Mouse (Mus musculus) Patski (cell line): Measurements from ENCODE around the gene Dnah6. TPM values are rescaled to one million over a fixed set of nuclear protein-coding genes. Genes with fewer than 3 reads are reported as not detected.

Experiments used
- ATAC-seq: fragments of 100-300 bp; one replicate; pipeline ENCODE4 v1.8.0; 2021
- CTCF ChIA-PET: fragments of 350-600 bp; sonication (Branson Sonifier 250); formaldehyde crosslinking; loops from one replicate; lab custom pipeline; 2022; ENCODE audit warnings: inconsistent platforms; lab: Charles Lee
- POLR2A ChIA-PET: fragments of 350-600 bp; sonication (Branson Sonifier 250); formaldehyde crosslinking; loops from one replicate; lab custom pipeline; 2022; ENCODE audit warnings: antibody characterized with exemption, inconsistent platforms; lab: Charles Lee
- DNase-seq: peaks from one replicate; pipeline ENCODE4 v3.0.0-alpha.2; 2011; ENCODE audit warnings: low read depth, low spot score
- H3K27me3 ChIP-seq: fragments of 371-371 bp; one replicate; pipeline ENCODE4 v1.5.1; 2021
- CTCF ChIP-seq: fragments of 100-300 bp; IDR thresholded peaks from one replicate; pipeline ENCODE4 v1.5.1; 2021
- in situ Hi-C: fragments of 300-500 bp; cut with MboI; formaldehyde crosslinking; loops from 3 replicates; pipeline ENCODE4 v1.11.1; 2018; ENCODE audit warnings: low pct_unique_long_range_greater_than_20kb, mixed read lengths
- polyA plus RNA-seq: library from polyadenylated mRNA; unstranded; gene quantifications from one replicate; pipeline ENCODE4 v1.2.3, GENCODE M21; 2021

Gene Dnah6
- polyA plus RNA-seq, 1 experiment from 2014 or later, result 0.01 TPM

DNA sequence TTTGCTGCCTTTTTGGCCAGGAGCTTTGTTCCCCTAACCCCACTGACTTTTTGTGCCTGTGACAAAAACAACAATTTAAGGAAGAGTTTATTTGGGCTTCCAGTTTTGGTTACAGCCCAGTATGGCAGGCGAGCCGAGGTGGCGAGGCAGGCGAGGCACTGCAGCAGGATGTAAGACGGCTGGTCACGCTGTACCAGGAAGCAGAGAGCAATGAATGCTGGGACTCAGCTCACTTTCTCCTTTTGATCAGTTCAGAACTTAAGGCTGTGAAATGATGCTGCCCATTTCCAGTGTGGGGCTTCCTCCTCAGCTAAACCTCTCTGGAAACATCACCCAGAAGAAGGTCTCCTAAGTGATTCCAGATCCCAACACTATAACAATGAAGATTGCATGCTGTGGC lies 239.6 kb downstream of the Dnah6 start:
- H3K27me3 ChIP-seq, result no peaks in the 10 kb centered on the region
- POLR2A ChIA-PET, result no interaction called here
- CTCF ChIA-PET, result interaction anchor here (1.1 to 2.3 kb wide), 2 partner anchors 44 to 134 kb away, joined by 3 to 5 read pairs; no protein-coding TSS in a partner anchor
- no peak for TF ChIP-seq CTCF
- in situ Hi-C loops, result no loop called here
- ATAC-seq (no peak), DNase-seq (no peak)

DNA sequence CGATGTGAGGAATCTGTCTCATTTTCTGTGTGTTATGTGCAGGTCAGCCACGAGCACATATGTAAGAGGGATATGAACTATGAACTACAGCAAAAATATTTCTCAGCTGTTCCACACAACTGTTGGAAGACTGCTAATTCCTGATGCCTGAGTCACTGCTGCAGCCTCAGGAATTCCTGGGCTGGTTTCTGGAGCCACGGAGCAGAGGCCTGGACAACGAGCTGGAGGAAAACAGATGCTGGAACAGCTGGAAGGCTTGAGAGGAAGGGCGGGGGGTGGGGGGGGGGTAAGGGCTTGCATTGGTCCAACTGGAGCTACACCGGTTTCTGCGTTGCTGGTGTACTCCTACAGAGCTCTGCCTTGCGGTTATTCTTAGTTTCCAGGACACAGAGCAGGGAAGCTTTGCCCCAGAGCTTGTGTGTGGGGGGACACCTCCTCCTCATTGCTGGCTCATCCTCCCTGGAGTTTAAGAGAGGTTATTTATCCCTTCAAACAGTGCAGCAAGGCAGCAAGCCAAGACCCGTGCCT lies 240.3 kb downstream of the Dnah6 start:
- ChIA-PET CTCF (interaction anchor here (1.4 to 2.3 kb wide), 2 partner anchors 14 to 43 kb away, joined by 4 to 5 read pairs; no protein-coding TSS in a partner anchor), POLR2A (no interaction called here)
- in situ Hi-C loops, result no loop called here

DNA sequence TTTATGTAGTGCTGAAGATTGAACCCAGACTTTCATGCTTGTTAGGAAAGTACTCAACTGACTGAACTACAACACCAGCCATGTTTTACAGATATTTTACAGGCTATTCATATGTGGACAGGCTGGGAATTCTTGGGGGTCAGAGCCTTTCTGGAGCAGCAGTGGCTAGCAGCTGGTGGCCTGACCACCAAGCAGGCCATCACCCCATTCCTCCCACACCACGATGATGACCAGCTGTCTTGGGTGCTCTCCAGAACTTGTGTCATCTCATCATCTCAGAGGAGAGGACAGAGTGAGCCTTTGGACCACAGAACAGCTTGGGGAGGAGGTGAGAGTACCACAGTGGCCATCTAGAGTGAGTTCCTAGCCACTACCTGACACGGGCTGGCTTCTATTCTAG lies 244.6 kb downstream of the Dnah6 start:
- DNase-seq (no peak), ATAC-seq (no peak)
- CTCF ChIA-PET, result no interaction called here
- H3K27me3 ChIP-seq, result no peaks in the 10 kb centered on the region
- in situ Hi-C loops, result no loop called here
- POLR2A ChIA-PET, result no interaction called here
- no peak for TF ChIP-seq CTCF

More for the DNA sequence above, 240.3 kb downstream of the Dnah6 start:
- DNase-seq (no peak), ATAC-seq (peak; percentile 93)
- no peak for TF ChIP-seq CTCF
- no peaks in the 10 kb centered on the region for H3K27me3 ChIP-seq

DNA sequence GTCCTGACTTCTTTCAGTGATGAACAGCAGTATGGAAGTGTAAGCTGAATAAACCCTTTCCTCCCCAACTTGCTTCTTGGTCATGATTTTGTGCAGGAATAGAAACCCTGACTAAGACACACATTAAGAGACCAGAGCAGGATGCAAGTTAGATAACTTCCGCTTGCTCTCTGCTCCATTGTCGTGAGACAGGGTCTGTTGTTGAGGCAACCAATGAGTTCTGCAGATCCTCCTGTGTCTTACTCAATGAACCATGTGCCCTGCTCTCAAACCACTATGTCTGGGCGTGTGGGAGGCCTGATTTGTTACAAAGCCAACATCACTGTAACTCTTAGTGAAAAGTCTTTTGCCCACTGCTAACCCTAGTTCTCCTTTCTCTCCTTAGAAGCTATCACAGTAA lies 250.4 kb downstream of the Dnah6 start:
- DNase-seq (no peak), ATAC-seq (no peak)
- CTCF ChIA-PET, result interaction anchor here (0.9 kb wide), 1 partner anchor 9 kb away, joined by 3 read pairs; no protein-coding TSS in a partner anchor
- no peaks in the 10 kb centered on the region for H3K27me3 ChIP-seq
- TF ChIP-seq CTCF, result no peak
- in situ Hi-C loops, result no loop called here
- POLR2A ChIA-PET, result no interaction called here

DNA sequence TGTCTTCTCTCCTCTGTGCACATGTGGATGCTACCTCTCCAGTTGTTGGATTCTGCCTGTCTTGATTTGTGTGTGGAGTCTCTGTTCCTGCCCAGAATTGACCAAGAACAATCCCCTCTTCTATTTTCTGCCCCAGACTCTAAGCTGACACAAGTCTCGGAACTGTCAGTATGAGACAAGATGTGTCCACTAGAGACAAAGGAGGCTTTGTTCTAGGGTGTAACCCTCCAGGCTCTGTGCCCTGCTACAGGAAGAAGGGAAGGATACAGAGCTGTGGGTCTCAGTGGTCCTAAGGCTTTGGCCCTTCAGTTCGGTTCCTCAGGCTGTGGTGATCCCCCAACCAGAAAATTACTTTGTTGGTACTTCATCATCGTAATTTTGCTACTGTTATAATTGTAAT lies 251.7 kb downstream of the Dnah6 start:
- H3K27me3 ChIP-seq, result no peaks in the 10 kb centered on the region
- DNase-seq, result no peak
- no peak for ATAC-seq
- in situ Hi-C loops, result no loop called here
- ChIA-PET CTCF (interaction anchor here (1.3 to 2.0 kb wide), 2 partner anchors 9 to 10 kb away, joined by 5 to 6 read pairs; no protein-coding TSS in a partner anchor), POLR2A (no interaction called here)
- TF ChIP-seq CTCF, result no peak

Other genes starting within 250 kb of the Dnah6 start
- 206 TPM for gene Suclg1, start 26.7 kb upstream of the Dnah6 start, polyA plus RNA-seq
- gene 4931417E11Rik, start 248.0 kb upstream of the Dnah6 start, polyA plus RNA-seq, result not detected